18 mouse cellular contexts compared by ENCODE assay signal in genomic region chr3:131857442-131857841, GRCm38 (mm10).
DNase-seq lines count a peak whose midpoint lies in the region; ATAC-seq and TF ChIP-seq lines count a peak whose summit lies in the region.
"Had no signal": no experiment of that assay in that cellular context is flagged by ENCODE, and none has a peak within 500 bp of the region (broad histone marks: within the 10 kb centered on the region; RNA-seq: fewer than 3 reads in every experiment).

No protein-coding gene starts in this region.

- no peaks in the 10 kb centered on the region for H3K4me1 ChIP-seq in liver, embryonic 13.5 days (replicated peaks)
- no peaks in the 10 kb centered on the region for H3K4me1 ChIP-seq in liver, embryonic 11.5 days (replicated peaks; ENCODE audit: control insufficient read depth, insufficient read depth, low read length)
- no peaks in the 10 kb centered on the region for H3K4me1 ChIP-seq in liver, embryonic 15.5 days (replicated peaks)
- no peaks in the 10 kb centered on the region for H3K4me1 ChIP-seq in liver, embryonic 16.5 days (ENCODE audit: control insufficient read depth, low read depth, low read length)
- H3K4me1 ChIP-seq in stomach, postnatal 0 days (replicated peaks; ENCODE audit: control insufficient read depth, insufficient read depth), result no peaks in the 10 kb centered on the region
- H3K4me1 ChIP-seq: forebrain, embryonic 13.5 days; forebrain, embryonic 15.5 days had no signal

- no peaks in the 10 kb centered on the region for H3K36me3 ChIP-seq in liver, embryonic 13.5 days
- no peaks in the 10 kb centered on the region for H3K36me3 ChIP-seq in liver, embryonic 11.5 days (ENCODE audit: control insufficient read depth, insufficient read depth, low read length)
- no peaks in the 10 kb centered on the region for H3K36me3 ChIP-seq in liver, embryonic 15.5 days (replicated peaks)
- H3K36me3 ChIP-seq in liver, embryonic 16.5 days (ENCODE audit: control insufficient read depth, insufficient read depth), result no peaks in the 10 kb centered on the region
- H3K36me3 ChIP-seq in stomach, postnatal 0 days (ENCODE audit: control insufficient read depth, insufficient read depth, low read length), result no peaks in the 10 kb centered on the region
- H3K36me3 ChIP-seq: embryonic facial prominence, embryonic 10.5 days; embryonic facial prominence, embryonic 12.5 days; forebrain, embryonic 15.5 days had no signal

- no peak overlapping the region for H3K4me2 ChIP-seq in liver, embryonic 13.5 days
- no peak overlapping the region for H3K4me2 ChIP-seq in liver, embryonic 11.5 days
- H3K4me2 ChIP-seq in liver, embryonic 15.5 days, result no peak overlapping the region
- no peak overlapping the region for H3K4me2 ChIP-seq in liver, embryonic 16.5 days (ENCODE audit: low read depth, low read length)
- H3K4me2 ChIP-seq in stomach, postnatal 0 days (replicated peaks; ENCODE audit: low read depth), result no peak overlapping the region
- H3K4me2 ChIP-seq: embryonic facial prominence, embryonic 12.5 days; forebrain, embryonic 13.5 days; forebrain, embryonic 15.5 days had no signal

- no peaks in the 10 kb centered on the region for H3K9me3 ChIP-seq in liver, embryonic 13.5 days (replicated peaks)
- no peaks in the 10 kb centered on the region for H3K9me3 ChIP-seq in liver, embryonic 11.5 days (ENCODE audit: control insufficient read depth, low read length)
- no peaks in the 10 kb centered on the region for H3K9me3 ChIP-seq in liver, embryonic 15.5 days (replicated peaks)
- H3K9me3 ChIP-seq in liver, embryonic 16.5 days (replicated peaks; ENCODE audit: control insufficient read depth, low read length), result no peaks in the 10 kb centered on the region
- H3K9me3 ChIP-seq in stomach, postnatal 0 days (ENCODE audit: control insufficient read depth, low read length), result no peaks in the 10 kb centered on the region
- H3K9me3 ChIP-seq: embryonic facial prominence, embryonic 10.5 days; embryonic facial prominence, embryonic 12.5 days; forebrain, embryonic 13.5 days; forebrain, embryonic 15.5 days had no signal

- ATAC-seq in liver, embryonic 13.5 days (ENCODE audit: low read depth), result peak; percentile 74
- no peak for ATAC-seq in liver, embryonic 11.5 days (replicated peaks; ENCODE audit: low FRiP score)
- ATAC-seq in liver, embryonic 15.5 days (ENCODE audit: insufficient read depth), result peak; percentile 71
- ATAC-seq in liver, embryonic 16.5 days (ENCODE audit: low read depth), result peak; percentile 74
- no peak for ATAC-seq in stomach, postnatal 0 days (ENCODE audit: low FRiP score, low TSS enrichment)
- ATAC-seq: forebrain, embryonic 13.5 days; forebrain, embryonic 15.5 days had no signal

- H3K9ac ChIP-seq in liver, embryonic 13.5 days, result no peak overlapping the region
- no peak overlapping the region for H3K9ac ChIP-seq in liver, embryonic 11.5 days (ENCODE audit: low read depth, low read length)
- no peak overlapping the region for H3K9ac ChIP-seq in liver, embryonic 15.5 days
- H3K9ac ChIP-seq in liver, embryonic 16.5 days (ENCODE audit: low read depth, low read length), result no peak overlapping the region
- no peak overlapping the region for H3K9ac ChIP-seq in stomach, postnatal 0 days (ENCODE audit: low read length)
- H3K9ac ChIP-seq: embryonic facial prominence, embryonic 12.5 days; forebrain, embryonic 13.5 days; forebrain, embryonic 15.5 days had no signal

- H3K27me3 ChIP-seq in liver, embryonic 13.5 days, result no peaks in the 10 kb centered on the region
- no peaks in the 10 kb centered on the region for H3K27me3 ChIP-seq in liver, embryonic 11.5 days (replicated peaks; ENCODE audit: control insufficient read depth, insufficient read depth, low read length)
- H3K27me3 ChIP-seq in liver, embryonic 15.5 days, result no peaks in the 10 kb centered on the region
- H3K27me3 ChIP-seq in liver, embryonic 16.5 days (ENCODE audit: control insufficient read depth, insufficient read depth, low read depth, low read length), result no peaks in the 10 kb centered on the region
- H3K27me3 ChIP-seq in stomach, postnatal 0 days (ENCODE audit: control insufficient read depth, insufficient read depth, low read length), result no peaks in the 10 kb centered on the region
- H3K27me3 ChIP-seq: embryonic facial prominence, embryonic 12.5 days; forebrain, embryonic 13.5 days; forebrain, embryonic 15.5 days had no signal

- no peak for TF ChIP-seq CTCF in stomach, postnatal 0 days (IDR thresholded peaks at IDR 0.05; ENCODE audit: low read depth)

- DNase-seq in liver, embryonic 13.5 days, result no peak
- DNase-seq in liver, embryonic 11.5 days (ENCODE audit: low spot score), result no peak
- no peak for DNase-seq in stomach, postnatal 0 days (ENCODE audit: low spot score)
- no peak for DNase-seq in frontal cortex, adult 2 months (ENCODE audit: extremely low spot score in 1 of 2, low spot score in 1 of 2)
- DNase-seq: adrenal gland, adult 2 months; adrenal gland, postnatal 10 days; adrenal gland, postnatal 25 days; cerebellum, adult 11-12 months; cerebellum, adult 2 months; cerebellum, adult 9-10 months; cerebellum, postnatal 10 days; cerebellum, postnatal 25 days had no signal

- no peak for TF ChIP-seq EP300 in stomach, postnatal 0 days (optimal IDR thresholded peaks at IDR 0.05)

- H3K4me3 ChIP-seq in liver, embryonic 13.5 days (replicated peaks), result no peak overlapping the region
- H3K4me3 ChIP-seq in liver, embryonic 11.5 days (ENCODE audit: low read depth, low read length), result no peak overlapping the region
- no peak overlapping the region for H3K4me3 ChIP-seq in liver, embryonic 15.5 days (replicated peaks)
- H3K4me3 ChIP-seq in liver, embryonic 16.5 days (ENCODE audit: low read depth, low read length), result no peak overlapping the region
- H3K4me3 ChIP-seq in stomach, postnatal 0 days (ENCODE audit: low read depth, low read length), result no peak overlapping the region
- H3K4me3 ChIP-seq: embryonic facial prominence, embryonic 10.5 days; embryonic facial prominence, embryonic 12.5 days; forebrain, embryonic 13.5 days; forebrain, embryonic 15.5 days had no signal

- WGBS in liver, embryonic 13.5 days (ENCODE audit: insufficient replicate concordance), result 26% methylated on average over 2 of the region's 2 CpGs
- WGBS in liver, embryonic 11.5 days, result 46% methylated on average over 2 of the region's 2 CpGs
- WGBS in liver, embryonic 15.5 days (ENCODE audit: insufficient replicate concordance), result 22% methylated on average over 2 of the region's 2 CpGs
- 39% methylated on average over 2 of the region's 2 CpGs for WGBS in liver, embryonic 16.5 days (ENCODE audit: insufficient replicate concordance)
- 68% methylated on average over 2 of the region's 2 CpGs for WGBS in stomach, postnatal 0 days

- no peak overlapping the region for H3K27ac ChIP-seq in liver, embryonic 13.5 days
- no peak overlapping the region for H3K27ac ChIP-seq in liver, embryonic 11.5 days (ENCODE audit: low read depth, low read length)
- H3K27ac ChIP-seq in liver, embryonic 15.5 days (replicated peaks), result no peak overlapping the region
- no peak overlapping the region for H3K27ac ChIP-seq in liver, embryonic 16.5 days (ENCODE audit: low read length)
- no peak overlapping the region for H3K27ac ChIP-seq in stomach, postnatal 0 days (replicated peaks)
- H3K27ac ChIP-seq: embryonic facial prominence, embryonic 10.5 days; embryonic facial prominence, embryonic 12.5 days; forebrain, embryonic 13.5 days; forebrain, embryonic 15.5 days had no signal

Comparison
In these comparisons a context has a peak if more than half of its experiments do, and no peak if none do; other contexts are left out.
1. ATAC-seq: peak in liver, embryonic 13.5 days (single experiment), liver, embryonic 15.5 days (single experiment) and liver, embryonic 16.5 days (single experiment); none in liver, embryonic 11.5 days (single experiment) and stomach, postnatal 0 days (single experiment).